Mouse (Mus musculus) brain, embryonic 14.5 days (tissue): ENCODE results near the gene Hcn2.

ENCODE experiments used
- CTCF ChIP-seq: fragments of 200-500 bp; IDR thresholded peaks from 2 replicates; pipeline ENCODE4 v1.5.1; 2012; ENCODE audit warnings: inconsistent platforms, mild to moderate bottlenecking, moderate library complexity, borderline replicate concordance; ENCODE audit not compliant: insufficient read depth, insufficient read length; ENCODE audit errors: extremely low read depth
- POLR2A ChIP-seq: fragments of 200-500 bp; IDR thresholded peaks from 2 replicates; pipeline ENCODE4 v1.6.1; 2012; ENCODE audit warnings: mild to moderate bottlenecking, inconsistent platforms, borderline replicate concordance; ENCODE audit not compliant: poor library complexity, insufficient read depth, insufficient read length, severe bottlenecking; ENCODE audit errors: extremely low read depth

DNA sequence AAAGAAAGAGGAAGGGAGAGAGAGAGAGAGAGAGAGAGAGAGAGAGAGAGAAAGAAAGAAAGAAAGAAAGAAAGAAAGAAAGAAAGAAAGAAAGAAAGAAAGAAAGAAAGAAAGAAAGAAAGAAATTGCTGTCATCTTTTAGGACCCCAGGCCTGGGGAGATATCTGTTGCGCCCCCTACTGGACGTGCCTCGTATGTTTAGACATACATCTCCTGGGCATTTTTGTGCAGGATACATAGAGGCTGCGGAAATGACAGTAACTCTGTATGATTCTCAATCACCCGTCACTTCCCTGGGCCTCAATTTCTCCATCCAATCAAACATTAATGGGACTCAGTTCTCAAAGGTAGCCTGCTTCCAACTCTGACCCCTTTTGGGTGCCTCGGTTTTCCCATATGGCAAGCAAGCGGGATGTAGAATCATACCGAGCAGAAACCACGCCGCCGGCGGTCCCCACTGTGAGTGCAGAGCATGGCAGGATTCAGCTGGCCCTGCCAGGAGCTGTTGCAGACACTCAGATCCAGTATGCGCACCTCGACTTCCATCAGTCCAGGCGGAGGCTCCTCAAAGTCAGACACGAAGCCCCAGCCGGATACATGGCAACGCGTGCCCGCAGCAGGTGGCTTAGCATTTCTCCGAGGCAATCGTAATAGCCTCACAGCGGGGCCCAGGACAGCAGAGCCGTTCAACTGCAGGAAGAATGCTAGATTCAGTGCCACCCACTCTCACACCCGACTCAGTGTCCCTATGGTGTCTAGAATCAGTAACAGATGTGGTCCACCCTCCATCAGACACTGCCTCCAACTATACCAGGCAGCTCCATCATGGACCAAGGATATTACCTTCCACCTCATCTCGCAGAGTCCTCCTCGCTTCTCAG, 67.7 kb downstream of the Hcn2 start:
- TF ChIP-seq CTCF (peak; percentile 58; the same call in 1 of the 2 replicates), POLR2A (no peak)
